ENCODE assay signal across 8 mouse cellular contexts in genomic region chr13:119487354-119487753, GRCm38 (mm10). TPM values are rescaled to one million over a fixed set of nuclear protein-coding genes. Genes with fewer than 3 reads are reported as not detected.
A peak's percentile ranks its signal among the peaks of the same experiment; 100 is the strongest.
DNase-seq lines count a peak whose midpoint lies in the region; ATAC-seq and TF ChIP-seq lines count a peak whose summit lies in the region.

No protein-coding gene starts in this region.

- no peaks in the 10 kb centered on the region for H3K4me1 ChIP-seq in hindbrain, embryonic 16.5 days (ENCODE audit: control insufficient read depth, insufficient read depth, low read depth, low read length)
- H3K4me1 ChIP-seq in stomach, embryonic 15.5 days, result no peaks in the 10 kb centered on the region
- H3K4me1 ChIP-seq in kidney, embryonic 15.5 days, result no peaks in the 10 kb centered on the region

- peaks cover 9% of the 10 kb centered on the region; the same call in 1 of the 2 replicates for H3K36me3 ChIP-seq in hindbrain, embryonic 16.5 days (ENCODE audit: control insufficient read depth, insufficient read depth, low read length)
- H3K36me3 ChIP-seq in stomach, embryonic 15.5 days, result peaks cover 12% of the 10 kb centered on the region; the same call in 1 of the 2 replicates
- peaks cover 49% of the 10 kb centered on the region for H3K36me3 ChIP-seq in kidney, embryonic 15.5 days

- TF ChIP-seq CTCF in gastrocnemius, adult 2 months (IDR thresholded peaks at IDR 0.05), result no peak

- peak overlapping the region; percentile 27 for H3K4me2 ChIP-seq in hindbrain, embryonic 16.5 days (ENCODE audit: low read length)
- H3K4me2 ChIP-seq in stomach, embryonic 15.5 days, result peak overlapping the region; percentile 34; the same call in 1 of the 2 replicates
- no peak overlapping the region; the same call in 1 of the 2 replicates for H3K4me2 ChIP-seq in kidney, embryonic 15.5 days

- intact Hi-C loops in gastrocnemius, adult 2 months (cut with DNase I), result no loop called here

- no peak for ATAC-seq in hindbrain, embryonic 16.5 days
- no peak for ATAC-seq in stomach, embryonic 15.5 days (ENCODE audit: insufficient read depth, low FRiP score, low read depth)
- ATAC-seq in kidney, embryonic 15.5 days (replicated peaks; ENCODE audit: low FRiP score), result no peak

- H3K27me3 ChIP-seq in hindbrain, embryonic 16.5 days (replicated peaks; ENCODE audit: control insufficient read depth, insufficient read depth, low read length), result no peaks in the 10 kb centered on the region
- no peaks in the 10 kb centered on the region for H3K27me3 ChIP-seq in stomach, embryonic 15.5 days (replicated peaks)
- no peaks in the 10 kb centered on the region for H3K27me3 ChIP-seq in kidney, embryonic 15.5 days

- H3K4me3 ChIP-seq in gastrocnemius, adult 2 months, result no peak overlapping the region
- no peak overlapping the region for H3K4me3 ChIP-seq in hindbrain, embryonic 16.5 days (ENCODE audit: low read length)
- H3K4me3 ChIP-seq in stomach, embryonic 15.5 days (replicated peaks), result no peak overlapping the region
- H3K4me3 ChIP-seq in kidney, embryonic 15.5 days (replicated peaks), result no peak overlapping the region

- H3K9ac ChIP-seq in hindbrain, embryonic 16.5 days (ENCODE audit: low read depth, low read length), result no peak overlapping the region
- H3K9ac ChIP-seq in stomach, embryonic 15.5 days, result no peak overlapping the region
- H3K9ac ChIP-seq in kidney, embryonic 15.5 days, result no peak overlapping the region

- DNase-seq in gastrocnemius, adult 2 months, result no peak
- no peak for DNase-seq in gastrocnemius, adult 18-20 months (ENCODE audit: low spot score)
- peak; percentile 33 for DNase-seq in retina, embryonic 14.5 days (ENCODE audit: low spot score)
- no peak for DNase-seq in retina, postnatal 1 day
- DNase-seq in gastrocnemius, postnatal 4 days (ENCODE audit: low spot score in 2 of 2), result no peak

- H3K9me3 ChIP-seq in hindbrain, embryonic 16.5 days (ENCODE audit: control insufficient read depth, low read length), result peaks cover 13% of the 10 kb centered on the region
- peaks cover 13% of the 10 kb centered on the region for H3K9me3 ChIP-seq in stomach, embryonic 15.5 days
- H3K9me3 ChIP-seq in kidney, embryonic 15.5 days (replicated peaks), result peaks cover 18% of the 10 kb centered on the region

- WGBS in hindbrain, embryonic 16.5 days, result 68% methylated on average over 7 of the region's 7 CpGs
- WGBS in stomach, embryonic 15.5 days, result 60% methylated on average over 7 of the region's 7 CpGs
- WGBS in kidney, embryonic 15.5 days, result 64% methylated on average over 7 of the region's 7 CpGs

- 0 out of 2 replicates have a peak overlapping the region, but pooled peaks have one; percentile 59 for H3K27ac ChIP-seq in gastrocnemius, adult 2 months
- no peak overlapping the region for H3K27ac ChIP-seq in hindbrain, embryonic 16.5 days (ENCODE audit: low read depth, low read length)
- H3K27ac ChIP-seq in stomach, embryonic 15.5 days, result no peak overlapping the region
- H3K27ac ChIP-seq in kidney, embryonic 15.5 days, result no peak overlapping the region

RNA-seq across cellular contexts. Expression of gene Tmem267, which starts 0.5 kb away (rescaled TPM):
- total RNA-seq in gastrocnemius, adult 2 months (2021), result 10 to 100 TPM; 18.5 to 19.7 TPM
- 10 to 100 TPM; 14.5 to 29.4 TPM for total RNA-seq in gastrocnemius, adult 18-20 months (2021)
- 3.1 and 4.0 TPM in 2 replicates for polyA plus RNA-seq in hindbrain, embryonic 16.5 days (2015; fragmentation: Nextera tagmentation; extraction: Ambion mirVana)
- 0.97 and 1.4 TPM in 2 replicates for polyA plus RNA-seq in stomach, embryonic 15.5 days (2015; fragmentation: Nextera tagmentation; extraction: Ambion mirVana)
- 1.6 and 2.5 TPM in 2 replicates for polyA plus RNA-seq in kidney, embryonic 15.5 days (2015; fragmentation: Nextera tagmentation; extraction: Ambion mirVana)
- total RNA-seq in gastrocnemius, postnatal 4 days (2021), result 10 to 100 TPM in 1 of 2 experiments, 1 to 10 TPM in 1; 6.0 to 11.7 TPM

RNA-seq across cellular contexts. Expression of gene 3110070M22Rik, which starts 0.8 kb away (rescaled TPM):
- under 1 TPM; 0.36 to 0.47 TPM for total RNA-seq in gastrocnemius, adult 2 months (2021)
- under 1 TPM; 0.47 to 0.62 TPM for total RNA-seq in gastrocnemius, adult 18-20 months (2021)
- 1.4 and 1.6 TPM in 2 replicates for polyA plus RNA-seq in hindbrain, embryonic 16.5 days (2015; fragmentation: Nextera tagmentation; extraction: Ambion mirVana)
- polyA plus RNA-seq in stomach, embryonic 15.5 days (2015; fragmentation: Nextera tagmentation; extraction: Ambion mirVana), result 1.1 and 1.7 TPM in 2 replicates
- polyA plus RNA-seq in kidney, embryonic 15.5 days (2015; fragmentation: Nextera tagmentation; extraction: Ambion mirVana), result 1.1 and 1.7 TPM in 2 replicates
- under 1 TPM; 0.74 to 0.88 TPM for total RNA-seq in gastrocnemius, postnatal 4 days (2021)

RNA-seq across cellular contexts. Expression of gene 4833420G17Rik, which starts 24.8 kb away (rescaled TPM):
- 1 to 10 TPM; 5.7 TPM for total RNA-seq in gastrocnemius, adult 2 months (2021)
- total RNA-seq in gastrocnemius, adult 18-20 months (2021), result 1 to 10 TPM; 4.3 to 7.0 TPM
- 65.9 and 75.3 TPM in 2 replicates for polyA plus RNA-seq in hindbrain, embryonic 16.5 days (2015; fragmentation: Nextera tagmentation; extraction: Ambion mirVana)
- 52.8 and 55.4 TPM in 2 replicates for polyA plus RNA-seq in stomach, embryonic 15.5 days (2015; fragmentation: Nextera tagmentation; extraction: Ambion mirVana)
- 65.5 and 68.0 TPM in 2 replicates for polyA plus RNA-seq in kidney, embryonic 15.5 days (2015; fragmentation: Nextera tagmentation; extraction: Ambion mirVana)
- total RNA-seq in gastrocnemius, postnatal 4 days (2021), result 10 to 100 TPM; 14.3 to 17.7 TPM

RNA-seq across cellular contexts. Expression of gene Paip1, which starts 59.0 kb away (rescaled TPM):
- total RNA-seq in gastrocnemius, adult 2 months (2021), result 100 to 1,000 TPM in 1 of 2 experiments, 10 to 100 TPM in 1; 94.1 to 107 TPM
- total RNA-seq in gastrocnemius, adult 18-20 months (2021), result 100 to 1,000 TPM in 1 of 2 experiments, 10 to 100 TPM in 1; 98.9 to 103 TPM
- 127 and 130 TPM in 2 replicates for polyA plus RNA-seq in hindbrain, embryonic 16.5 days (2015; fragmentation: Nextera tagmentation; extraction: Ambion mirVana)
- 70.5 and 76.3 TPM in 2 replicates for polyA plus RNA-seq in stomach, embryonic 15.5 days (2015; fragmentation: Nextera tagmentation; extraction: Ambion mirVana)
- polyA plus RNA-seq in kidney, embryonic 15.5 days (2015; fragmentation: Nextera tagmentation; extraction: Ambion mirVana), result 86.6 and 96.4 TPM in 2 replicates
- total RNA-seq in gastrocnemius, postnatal 4 days (2021), result 100 to 1,000 TPM in 1 of 2 experiments, 10 to 100 TPM in 1; 97.7 to 101 TPM
